Mouse (Mus musculus) lung, postnatal 0 days (tissue): ENCODE measurements around the gene Colgalt2. TPM values are rescaled to one million over a fixed set of nuclear protein-coding genes. Genes with fewer than 3 reads are reported as not detected.

Experiments used
- ATAC-seq: fragments of 200-750 bp; cut with Nextera tagmentation; 2 replicates; pipeline ENCODE4 v1.8.0; 2017; ENCODE audit warnings: moderate library complexity
- DNase-seq: peaks from one replicate; pipeline ENCODE4 v3.0.0-alpha.2; 2016; ENCODE audit warnings: low spot score
- H3K27ac ChIP-seq: fragments of 300-500 bp; sonication (generic); 2 replicates; pipeline ENCODE4 v1.5.1; 2014; ENCODE audit warnings: antibody characterized with exemption, mild to moderate bottlenecking, low read length, mixed read lengths
- H3K27me3 ChIP-seq: fragments of 300-500 bp; sonication (generic); replicated peaks from 2 replicates; pipeline ENCODE4 v1.6.1; 2014; ENCODE audit warnings: low read length, mixed read lengths; ENCODE audit not compliant: insufficient read depth
- H3K36me3 ChIP-seq: fragments of 300-500 bp; sonication (generic); 2 replicates; pipeline ENCODE4 v1.6.1; 2014; ENCODE audit warnings: low read length, mixed read lengths; ENCODE audit not compliant: insufficient read depth
- H3K4me1 ChIP-seq: fragments of 300-500 bp; sonication (generic); 2 replicates; pipeline ENCODE4 v1.6.1; 2014; ENCODE audit warnings: antibody characterized with exemption, low read depth, low read length, mixed read lengths; ENCODE audit not compliant: insufficient read depth
- H3K4me2 ChIP-seq: fragments of 300-500 bp; sonication (generic); replicated peaks from 2 replicates; pipeline ENCODE4 v1.6.1; 2014; ENCODE audit warnings: low read depth, mild to moderate bottlenecking, low read length, moderate library complexity, mixed read lengths
- H3K4me3 ChIP-seq: fragments of 300-500 bp; sonication (generic); 2 replicates; pipeline ENCODE4 v1.5.1; 2014; ENCODE audit warnings: low read depth, low read length
- H3K9ac ChIP-seq: fragments of 300-500 bp; sonication (generic); replicated peaks from 2 replicates; pipeline ENCODE4 v1.6.1; 2014; ENCODE audit warnings: low read depth, mild to moderate bottlenecking
- H3K9me3 ChIP-seq: fragments of 300-500 bp; sonication (generic); 2 replicates; pipeline ENCODE4 v1.6.1; 2016; ENCODE audit warnings: low read length, mixed read lengths
- CTCF ChIP-seq: IDR thresholded peaks from 2 replicates; pipeline ENCODE4 v1.5.1; 2016; ENCODE audit warnings: antibody characterized with exemption, mild to moderate bottlenecking
- EP300 ChIP-seq: IDR thresholded peaks from 2 replicates; pipeline ENCODE4 v1.6.1; 2016; ENCODE audit warnings: antibody characterized with exemption, mild to moderate bottlenecking, control low read depth
- WGBS: fragments of 180-500 bp; shearing (Covaris S2); extraction: QIAGEN DNeasy Blood & Tissue Kit; methylation state at CpG from one replicate; pipeline ENCODE4 v1.1.7; 2014; 5-methylcytosine and 5-hydroxymethylcytosine counted together
- polyA plus RNA-seq: library from polyadenylated mRNA; unstranded; fragments of >200 nt; fragmentation: Nextera tagmentation; extraction: Ambion mirVana; gene quantifications from 2 replicates; pipeline ENCODE4 v1.2.1, GENCODE M21; 2015

Colgalt2 gene
- polyA plus RNA-seq, 1 experiment from 2014 or later, result 3.6 TPM

DNA sequence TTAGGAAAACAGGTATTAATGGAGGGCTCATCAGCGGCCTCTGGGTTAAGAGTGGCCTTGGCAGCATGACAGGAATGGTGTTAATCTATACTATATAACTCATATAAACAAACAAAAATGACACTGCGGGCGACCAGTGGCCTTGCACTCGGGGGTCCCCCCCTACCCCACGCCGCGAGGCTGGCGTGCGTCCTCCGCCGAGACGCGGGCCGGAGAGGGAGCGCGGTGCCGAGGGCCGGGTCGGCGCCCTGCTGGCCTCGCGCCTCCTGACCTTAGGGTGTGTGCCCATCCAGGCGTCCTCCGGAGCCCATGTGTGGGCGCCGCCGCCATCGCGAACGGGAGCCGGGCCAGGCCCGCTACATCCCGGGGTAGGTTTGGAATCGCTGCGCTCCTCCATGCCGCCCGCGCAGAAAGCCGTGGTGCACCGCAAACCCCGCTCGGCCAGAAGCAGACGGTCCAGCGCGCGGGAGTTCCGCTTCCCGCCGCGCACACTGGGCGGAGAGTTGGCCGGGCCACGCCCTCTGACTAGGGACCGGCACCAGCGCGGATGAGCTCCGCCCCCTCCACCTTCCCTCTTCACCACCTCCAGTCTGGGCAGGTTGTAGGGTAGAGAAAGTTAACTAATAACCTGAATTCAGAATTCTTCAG, 13.3 kb upstream of the Colgalt2 start, which contains the start of gene Tsen15:
Gene Tsen15, minus strand, starts transcription at position 501 of the 648 bp plus-strand sequence.
- peak; percentile 99 for ATAC-seq
- peak within 1 kb of the TSS; percentile 69 for H3K4me2 ChIP-seq
- no peak within 1 kb of the TSS for H3K27ac ChIP-seq
- no peaks in the 10 kb centered on the region for H3K27me3 ChIP-seq
- H3K9me3 ChIP-seq, result no peaks in the 10 kb centered on the region
- no peak for TF ChIP-seq EP300
- TF ChIP-seq CTCF, result peak; percentile 11; the same call in 1 of the 2 replicates
- peak within 1 kb of the TSS; percentile 46 for H3K9ac ChIP-seq
- H3K36me3 ChIP-seq, result no peaks in the 10 kb centered on the region
- H3K4me3 ChIP-seq, result peak within 1 kb of the TSS; percentile 83
- WGBS, result under 1% methylated on average over 51 of the region's 57 CpGs
- DNase-seq, result peak; percentile 93
- H3K4me1 ChIP-seq, result no peaks in the 10 kb centered on the region

DNA sequence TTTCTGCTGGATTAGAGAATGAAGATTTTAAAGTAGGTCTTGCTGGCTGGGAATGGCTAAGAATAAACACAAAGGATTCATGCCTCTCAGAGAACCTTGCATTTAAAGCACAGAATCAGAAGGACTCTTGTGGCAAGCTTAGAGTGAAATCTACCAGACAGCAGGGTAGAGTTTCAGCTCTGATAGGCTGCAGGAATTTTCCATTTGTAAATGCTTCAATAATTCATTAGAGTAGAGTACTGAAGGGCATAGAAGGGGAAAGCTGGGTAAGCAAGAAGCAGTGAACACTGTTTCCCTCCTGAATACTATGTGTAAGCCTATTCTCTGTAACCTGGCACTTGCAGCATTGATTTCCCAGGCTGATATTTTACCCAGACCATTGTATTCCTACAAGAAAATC, 10.4 kb upstream of the Colgalt2 start:
- H3K4me2 ChIP-seq, result no peak overlapping the region
- H3K4me3 ChIP-seq, result no peak overlapping the region
- H3K27ac ChIP-seq, result no peak overlapping the region
- no peak for TF ChIP-seq CTCF
- no peak for TF ChIP-seq EP300
- ATAC-seq (no peak), DNase-seq (no peak)
- H3K27me3 ChIP-seq, result no peaks in the 10 kb centered on the region
- no peak overlapping the region for H3K9ac ChIP-seq
- H3K9me3 ChIP-seq, result no peaks in the 10 kb centered on the region
- no peaks in the 10 kb centered on the region for H3K4me1 ChIP-seq
- no peaks in the 10 kb centered on the region for H3K36me3 ChIP-seq

- Histone ChIP-seq H3K9ac (no peak overlapping the region), H3K4me1 (no peaks in the 10 kb centered on the region), H3K36me3 (no peaks in the 10 kb centered on the region), H3K9me3 (no peaks in the 10 kb centered on the region), H3K4me2 (no peak overlapping the region), H3K4me3 (no peak overlapping the region), H3K27me3 (no peaks in the 10 kb centered on the region), H3K27ac (no peak overlapping the region)
- WGBS, result 79% methylated on average over 3 of the region's 3 CpGs
- no peak for TF ChIP-seq EP300
- no peak for TF ChIP-seq CTCF
- ATAC-seq (no peak), DNase-seq (peak; percentile 6)
Observed at GRCm38 (mm10) chr1:152394137-152394536, 5.5 kb upstream of the Colgalt2 start.

DNA sequence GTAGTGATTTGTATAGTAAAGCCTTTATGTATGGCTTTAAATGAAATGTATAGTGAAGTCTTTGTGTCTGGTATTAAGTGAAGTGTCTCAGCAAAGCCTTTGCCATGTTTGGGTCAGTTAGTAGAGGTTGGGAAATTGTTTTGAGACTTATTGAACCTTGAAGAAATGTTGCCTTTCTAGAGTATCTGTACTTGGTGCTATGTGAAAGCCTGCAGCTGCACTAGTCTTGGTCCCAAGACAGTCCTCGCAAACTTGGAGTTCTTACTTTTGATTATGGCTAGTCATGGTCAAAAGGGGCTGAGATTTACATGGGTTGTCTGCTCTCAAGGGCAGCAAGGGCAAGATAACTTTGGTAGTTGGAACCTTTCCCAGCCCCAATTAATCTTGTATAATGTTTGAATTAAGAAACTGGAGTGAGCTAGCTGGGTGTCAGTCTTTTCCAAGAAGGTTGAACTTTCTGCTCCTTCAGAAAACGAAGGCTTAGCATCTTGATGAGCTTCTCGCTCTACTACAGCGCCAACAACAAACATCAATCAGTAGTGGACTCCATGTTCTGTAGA, 4.6 kb upstream of the Colgalt2 start:
- no peaks in the 10 kb centered on the region for H3K4me1 ChIP-seq
- TF ChIP-seq EP300 (peak; percentile 17; the same call in 1 of the 2 replicates), CTCF (no peak)
- WGBS, result 59% methylated on average over 4 of the region's 4 CpGs
- ATAC-seq (peak; percentile 59), DNase-seq (peak; percentile 75)
- H3K9me3 ChIP-seq, result no peaks in the 10 kb centered on the region
- H3K36me3 ChIP-seq, result no peaks in the 10 kb centered on the region
- no peak overlapping the region for H3K9ac ChIP-seq
- H3K4me3 ChIP-seq, result no peak overlapping the region
- H3K4me2 ChIP-seq, result no peak overlapping the region
- no peaks in the 10 kb centered on the region for H3K27me3 ChIP-seq
- no peak overlapping the region for H3K27ac ChIP-seq

GRCm38 (mm10) chr1:152398708-152399107, 922 bp upstream of the Colgalt2 start:
- Histone ChIP-seq H3K9me3 (no peaks in the 10 kb centered on the region), H3K27ac (no peak overlapping the region), H3K4me3 (no peak overlapping the region), H3K4me1 (no peaks in the 10 kb centered on the region), H3K27me3 (no peaks in the 10 kb centered on the region; the same call in 1 of the 2 replicates), H3K4me2 (no peak overlapping the region), H3K36me3 (no peaks in the 10 kb centered on the region), H3K9ac (no peak overlapping the region)
- 45% methylated on average over 1 of the region's 1 CpGs for WGBS
- no peak for TF ChIP-seq CTCF
- TF ChIP-seq EP300, result no peak
- DNase-seq, result no peak
- no peak for ATAC-seq

DNA sequence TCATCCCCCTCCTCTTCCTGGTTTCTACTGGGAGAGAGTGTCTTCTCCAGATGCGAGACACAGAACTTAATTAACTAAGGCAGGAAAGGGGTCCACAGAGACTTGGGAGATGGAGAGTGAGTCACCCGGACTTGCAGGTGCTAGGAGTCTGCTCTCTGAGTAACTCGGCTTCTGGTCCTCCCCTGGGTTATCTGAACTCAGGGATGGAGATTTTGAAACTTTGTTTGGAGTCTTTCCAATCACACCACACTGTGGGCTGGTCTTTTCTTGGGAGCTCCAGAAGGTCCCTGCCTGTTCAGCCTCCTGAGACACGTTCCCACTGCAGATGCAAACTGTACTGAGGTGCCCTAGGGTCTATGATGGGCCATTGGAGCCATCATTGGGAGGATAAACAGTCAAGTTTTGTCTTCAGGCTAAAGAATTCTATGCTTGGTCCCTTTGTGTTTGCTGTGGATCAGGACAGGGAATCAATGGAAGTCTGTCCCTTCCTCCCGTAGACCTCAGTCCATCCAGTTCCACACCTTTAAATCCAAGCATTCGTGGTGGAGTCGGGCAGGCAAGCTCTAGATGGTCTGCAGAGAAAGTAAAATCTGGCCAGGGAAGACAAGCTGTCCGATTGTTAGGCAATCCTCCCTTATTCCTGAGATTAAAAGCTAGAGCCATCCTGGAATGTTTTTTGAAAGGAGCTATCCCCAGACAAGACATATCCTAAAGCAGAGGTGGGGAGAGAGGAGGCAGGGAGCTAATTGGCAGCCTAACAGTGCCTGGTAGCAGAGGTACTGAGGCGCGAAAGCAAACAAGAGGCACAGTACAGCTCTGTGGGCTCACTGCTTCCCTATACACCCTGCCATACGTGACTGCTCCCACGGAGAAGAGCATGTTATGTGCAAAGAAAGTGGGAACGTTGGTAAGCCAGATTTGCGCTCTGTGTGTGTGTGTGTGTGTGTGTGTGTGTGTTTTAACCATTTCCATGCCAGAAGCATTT, 1.2 kb downstream of the Colgalt2 start:
- H3K27ac ChIP-seq, result no peak overlapping the region
- no peak for TF ChIP-seq EP300
- H3K27me3 ChIP-seq, result no peaks in the 10 kb centered on the region; the same call in 1 of the 2 replicates
- H3K4me2 ChIP-seq, result peak overlapping the region; percentile 97
- 27% methylated on average over 14 of the region's 14 CpGs for WGBS
- no peaks in the 10 kb centered on the region for H3K4me1 ChIP-seq
- no peaks in the 10 kb centered on the region for H3K36me3 ChIP-seq
- ATAC-seq (no peak), DNase-seq (peak; percentile 10)
- no peak overlapping the region for H3K9ac ChIP-seq
- no peaks in the 10 kb centered on the region for H3K9me3 ChIP-seq
- peak overlapping the region; percentile 56 for H3K4me3 ChIP-seq
